8 mouse cellular contexts compared by ENCODE assay signal in the genomic region with DNA sequence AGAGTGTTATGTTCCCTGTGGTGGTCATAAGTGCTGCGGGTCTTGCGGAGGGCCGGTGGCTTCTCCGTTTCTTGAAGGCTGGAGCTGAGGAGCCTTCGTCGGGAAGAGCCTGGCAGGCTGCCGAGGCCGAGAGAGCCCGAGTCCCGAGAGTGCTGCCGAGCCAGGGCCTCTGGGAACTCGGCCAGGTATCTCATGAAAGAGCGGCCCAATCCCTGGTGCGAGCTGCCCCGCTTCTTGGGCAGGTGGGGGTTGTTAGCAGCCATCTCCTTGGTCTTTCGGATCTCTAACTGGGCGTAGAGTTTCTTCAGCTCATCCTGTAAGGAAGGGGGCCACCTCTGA. TPM values are rescaled to one million over a fixed set of nuclear protein-coding genes. Genes with fewer than 3 reads are reported as not detected.
DNase-seq lines count a peak whose midpoint lies in the region; ATAC-seq and TF ChIP-seq lines count a peak whose summit lies in the region.

No protein-coding gene starts in this region.

- H3K4me3 ChIP-seq in hindbrain, embryonic 10.5 days, result 0 out of 2 replicates have a peak overlapping the region, but pooled peaks have one; percentile 3
- no peak overlapping the region for H3K4me3 ChIP-seq in hindbrain, embryonic 11.5 days (ENCODE audit: low read depth, low read length)
- no peak overlapping the region for H3K4me3 ChIP-seq in embryonic facial prominence, embryonic 10.5 days
- H3K4me3 ChIP-seq in heart, embryonic 15.5 days, result peak overlapping the region; percentile 33
- H3K4me3 ChIP-seq in kidney, postnatal 0 days (replicated peaks; ENCODE audit: low read depth, low read length), result no peak overlapping the region; the same call in 1 of the 2 replicates
- H3K4me3 ChIP-seq in stomach, embryonic 16.5 days (replicated peaks; ENCODE audit: low read length), result peak overlapping the region; percentile 2; the same call in 1 of the 2 replicates

- H3K36me3 ChIP-seq in hindbrain, embryonic 10.5 days, result no peaks in the 10 kb centered on the region
- H3K36me3 ChIP-seq in hindbrain, embryonic 11.5 days (ENCODE audit: control insufficient read depth, insufficient read depth, low read length), result no peaks in the 10 kb centered on the region
- no peaks in the 10 kb centered on the region for H3K36me3 ChIP-seq in embryonic facial prominence, embryonic 10.5 days (replicated peaks)
- no peaks in the 10 kb centered on the region for H3K36me3 ChIP-seq in heart, embryonic 15.5 days
- no peaks in the 10 kb centered on the region for H3K36me3 ChIP-seq in kidney, postnatal 0 days (ENCODE audit: insufficient read depth, low read length)
- H3K36me3 ChIP-seq in stomach, embryonic 16.5 days (ENCODE audit: control insufficient read depth, insufficient read depth, low read length), result no peaks in the 10 kb centered on the region

- no peak for DNase-seq in hindbrain, embryonic 10.5 days (ENCODE audit: low spot score)
- no peak for DNase-seq in hindbrain, embryonic 11.5 days (ENCODE audit: low spot score)
- no peak for DNase-seq in embryonic facial prominence, embryonic 10.5 days (ENCODE audit: low spot score)
- DNase-seq in kidney, postnatal 0 days (ENCODE audit: low spot score), result peak; percentile 38
- DNase-seq in lung, postnatal 25 days (ENCODE audit: low spot score), result peak; percentile 67
- no peak for DNase-seq in thymus, adult 18-20 months

- no peak for ATAC-seq in hindbrain, embryonic 11.5 days (ENCODE audit: low FRiP score)
- no peak for ATAC-seq in heart, embryonic 15.5 days (replicated peaks; ENCODE audit: insufficient number of reproducible peaks, insufficient read depth, low FRiP score, low read depth)
- ATAC-seq in kidney, postnatal 0 days (replicated peaks; ENCODE audit: low FRiP score, low read depth), result no peak
- peak; percentile 42; the same call in 1 of the 2 replicates for ATAC-seq in stomach, embryonic 16.5 days (ENCODE audit: insufficient read depth, low FRiP score)

- H3K4me2 ChIP-seq in hindbrain, embryonic 11.5 days (replicated peaks; ENCODE audit: low read depth, low read length), result no peak overlapping the region
- H3K4me2 ChIP-seq in heart, embryonic 15.5 days, result peak overlapping the region; percentile 65
- H3K4me2 ChIP-seq in kidney, postnatal 0 days (ENCODE audit: low read length), result peak overlapping the region; percentile 41
- peak overlapping the region; percentile 34 for H3K4me2 ChIP-seq in stomach, embryonic 16.5 days (ENCODE audit: low read depth, low read length)

- WGBS in hindbrain, embryonic 10.5 days, result 42% methylated on average over 17 of the region's 17 CpGs
- WGBS in hindbrain, embryonic 11.5 days, result 47% methylated on average over 17 of the region's 17 CpGs
- 44% methylated on average over 17 of the region's 17 CpGs for WGBS in embryonic facial prominence, embryonic 10.5 days
- 14% methylated on average over 17 of the region's 17 CpGs for WGBS in heart, embryonic 15.5 days
- 43% methylated on average over 17 of the region's 17 CpGs for WGBS in kidney, postnatal 0 days
- WGBS in stomach, embryonic 16.5 days, result 27% methylated on average over 17 of the region's 17 CpGs

- H3K4me1 ChIP-seq in hindbrain, embryonic 10.5 days (replicated peaks), result peaks cover 43% of the 10 kb centered on the region
- H3K4me1 ChIP-seq in hindbrain, embryonic 11.5 days (replicated peaks; ENCODE audit: control insufficient read depth, insufficient read depth, low read length), result 0 out of 2 replicates have a peak, but pooled peaks cover 3% of the 10 kb centered on the region
- H3K4me1 ChIP-seq in embryonic facial prominence, embryonic 10.5 days, result peaks cover 56% of the 10 kb centered on the region
- H3K4me1 ChIP-seq in heart, embryonic 15.5 days (replicated peaks), result peaks cover 25% of the 10 kb centered on the region
- peaks cover 2% of the 10 kb centered on the region; the same call in 1 of the 2 replicates for H3K4me1 ChIP-seq in kidney, postnatal 0 days (replicated peaks; ENCODE audit: insufficient read depth, low read length)
- peaks cover 21% of the 10 kb centered on the region for H3K4me1 ChIP-seq in stomach, embryonic 16.5 days (ENCODE audit: control insufficient read depth, insufficient read depth, low read length)

- no peak overlapping the region for H3K9ac ChIP-seq in hindbrain, embryonic 11.5 days (ENCODE audit: low read depth, low read length)
- H3K9ac ChIP-seq in heart, embryonic 15.5 days, result peak overlapping the region; percentile 29
- H3K9ac ChIP-seq in kidney, postnatal 0 days (ENCODE audit: low read depth, low read length), result 0 out of 2 replicates have a peak overlapping the region, but pooled peaks have one; percentile 5
- H3K9ac ChIP-seq in stomach, embryonic 16.5 days (ENCODE audit: low read length), result peak overlapping the region; percentile 41; the same call in 1 of the 2 replicates

- no peak for TF ChIP-seq CTCF in kidney, postnatal 0 days (IDR thresholded peaks at IDR 0.05; ENCODE audit: low read depth)

- H3K27me3 ChIP-seq in hindbrain, embryonic 10.5 days (ENCODE audit: insufficient read depth, poor library complexity, severe bottlenecking), result peaks cover 48% of the 10 kb centered on the region
- no peaks in the 10 kb centered on the region; the same call in 1 of the 2 replicates for H3K27me3 ChIP-seq in hindbrain, embryonic 11.5 days (ENCODE audit: control insufficient read depth, insufficient read depth, low read length)
- H3K27me3 ChIP-seq in embryonic facial prominence, embryonic 10.5 days (replicated peaks; ENCODE audit: low read depth, poor library complexity, severe bottlenecking), result peaks cover 51% of the 10 kb centered on the region
- peaks cover 41% of the 10 kb centered on the region for H3K27me3 ChIP-seq in heart, embryonic 15.5 days
- no peaks in the 10 kb centered on the region for H3K27me3 ChIP-seq in kidney, postnatal 0 days (ENCODE audit: insufficient read depth, low read length)
- no peaks in the 10 kb centered on the region for H3K27me3 ChIP-seq in stomach, embryonic 16.5 days (ENCODE audit: control insufficient read depth, insufficient read depth, low read length)

- no peaks in the 10 kb centered on the region for H3K9me3 ChIP-seq in hindbrain, embryonic 10.5 days
- no peaks in the 10 kb centered on the region for H3K9me3 ChIP-seq in hindbrain, embryonic 11.5 days (ENCODE audit: control insufficient read depth, low read length)
- no peaks in the 10 kb centered on the region for H3K9me3 ChIP-seq in embryonic facial prominence, embryonic 10.5 days
- H3K9me3 ChIP-seq in heart, embryonic 15.5 days (replicated peaks), result no peaks in the 10 kb centered on the region
- no peaks in the 10 kb centered on the region for H3K9me3 ChIP-seq in kidney, postnatal 0 days (replicated peaks; ENCODE audit: low read length)
- H3K9me3 ChIP-seq in stomach, embryonic 16.5 days (replicated peaks; ENCODE audit: control insufficient read depth, low read length), result no peaks in the 10 kb centered on the region

- no peak overlapping the region for H3K27ac ChIP-seq in hindbrain, embryonic 10.5 days
- no peak overlapping the region for H3K27ac ChIP-seq in hindbrain, embryonic 11.5 days (ENCODE audit: low read depth, low read length)
- peak overlapping the region; percentile 19; the same call in 1 of the 2 replicates for H3K27ac ChIP-seq in embryonic facial prominence, embryonic 10.5 days (replicated peaks)
- H3K27ac ChIP-seq in heart, embryonic 15.5 days, result peak overlapping the region; percentile 68
- H3K27ac ChIP-seq in kidney, postnatal 0 days, result no peak overlapping the region
- peak overlapping the region; percentile 83 for H3K27ac ChIP-seq in stomach, embryonic 16.5 days (ENCODE audit: low read length)

RNA-seq across cellular contexts. Expression of gene Gpr179, which starts 12.9 kb away (rescaled TPM):
- 0.07 and 0.09 TPM in 2 replicates for polyA plus RNA-seq in hindbrain, embryonic 10.5 days (2016; fragmentation: Nextera tagmentation; extraction: Ambion mirVana)
- 0.46 TPM in 1 of 2 replicates, not detected in the other for polyA plus RNA-seq in hindbrain, embryonic 11.5 days (2014; fragmentation: Nextera tagmentation; extraction: Ambion mirVana)
- polyA plus RNA-seq in embryonic facial prominence, embryonic 10.5 days (2016; fragmentation: Nextera tagmentation; extraction: Ambion mirVana), result 0.05 and 0.07 TPM in 2 replicates
- 0.05 and 0.10 TPM in 2 replicates for polyA plus RNA-seq in heart, embryonic 15.5 days (2015; fragmentation: Nextera tagmentation; extraction: Ambion mirVana)
- 0.05 and 0.06 TPM in 2 replicates for polyA plus RNA-seq in kidney, postnatal 0 days (2015; fragmentation: Nextera tagmentation; extraction: Ambion mirVana)
- 0.25 and 0.36 TPM in 2 replicates for polyA plus RNA-seq in stomach, embryonic 16.5 days (2015; fragmentation: Nextera tagmentation; extraction: Ambion mirVana)

RNA-seq across cellular contexts. Expression of gene Socs7, which starts 23.4 kb away (rescaled TPM):
- 3.9 and 4.6 TPM in 2 replicates for polyA plus RNA-seq in hindbrain, embryonic 10.5 days (2016; fragmentation: Nextera tagmentation; extraction: Ambion mirVana)
- 3.6 and 3.8 TPM in 2 replicates for polyA plus RNA-seq in hindbrain, embryonic 11.5 days (2014; fragmentation: Nextera tagmentation; extraction: Ambion mirVana)
- polyA plus RNA-seq in embryonic facial prominence, embryonic 10.5 days (2016; fragmentation: Nextera tagmentation; extraction: Ambion mirVana), result 3.3 TPM in 2 replicates
- 3.0 and 3.5 TPM in 2 replicates for polyA plus RNA-seq in heart, embryonic 15.5 days (2015; fragmentation: Nextera tagmentation; extraction: Ambion mirVana)
- 2.4 and 2.6 TPM in 2 replicates for polyA plus RNA-seq in kidney, postnatal 0 days (2015; fragmentation: Nextera tagmentation; extraction: Ambion mirVana)
- 2.8 and 3.4 TPM in 2 replicates for polyA plus RNA-seq in stomach, embryonic 16.5 days (2015; fragmentation: Nextera tagmentation; extraction: Ambion mirVana)

RNA-seq across cellular contexts. Expression of gene Mrpl45, which starts 23.4 kb away (rescaled TPM):
- polyA plus RNA-seq in hindbrain, embryonic 10.5 days (2016; fragmentation: Nextera tagmentation; extraction: Ambion mirVana), result 50.8 and 63.5 TPM in 2 replicates
- 51.4 and 52.9 TPM in 2 replicates for polyA plus RNA-seq in hindbrain, embryonic 11.5 days (2014; fragmentation: Nextera tagmentation; extraction: Ambion mirVana)
- polyA plus RNA-seq in embryonic facial prominence, embryonic 10.5 days (2016; fragmentation: Nextera tagmentation; extraction: Ambion mirVana), result 65.7 and 67.0 TPM in 2 replicates
- polyA plus RNA-seq in heart, embryonic 15.5 days (2015; fragmentation: Nextera tagmentation; extraction: Ambion mirVana), result 53.4 and 54.4 TPM in 2 replicates
- polyA plus RNA-seq in kidney, postnatal 0 days (2015; fragmentation: Nextera tagmentation; extraction: Ambion mirVana), result 54.3 and 56.9 TPM in 2 replicates
- polyA plus RNA-seq in stomach, embryonic 16.5 days (2015; fragmentation: Nextera tagmentation; extraction: Ambion mirVana), result 38.5 and 38.6 TPM in 2 replicates

RNA-seq across cellular contexts. Expression of gene Npepps, which starts 58.5 kb away (rescaled TPM):
- polyA plus RNA-seq in hindbrain, embryonic 10.5 days (2016; fragmentation: Nextera tagmentation; extraction: Ambion mirVana), result 98.7 and 103 TPM in 2 replicates
- polyA plus RNA-seq in hindbrain, embryonic 11.5 days (2014; fragmentation: Nextera tagmentation; extraction: Ambion mirVana), result 93.6 and 108 TPM in 2 replicates
- 85.5 and 88.1 TPM in 2 replicates for polyA plus RNA-seq in embryonic facial prominence, embryonic 10.5 days (2016; fragmentation: Nextera tagmentation; extraction: Ambion mirVana)
- polyA plus RNA-seq in heart, embryonic 15.5 days (2015; fragmentation: Nextera tagmentation; extraction: Ambion mirVana), result 90.4 and 90.7 TPM in 2 replicates
- 46.5 TPM in 2 replicates for polyA plus RNA-seq in kidney, postnatal 0 days (2015; fragmentation: Nextera tagmentation; extraction: Ambion mirVana)
- 94.7 and 95.8 TPM in 2 replicates for polyA plus RNA-seq in stomach, embryonic 16.5 days (2015; fragmentation: Nextera tagmentation; extraction: Ambion mirVana)

Comparison
In these comparisons a context has a peak if more than half of its experiments do, and no peak if none do; other contexts are left out.
1. H3K4me3 ChIP-seq: peak in hindbrain, embryonic 10.5 days (single experiment), heart, embryonic 15.5 days (single experiment) and stomach, embryonic 16.5 days (single experiment); none in hindbrain, embryonic 11.5 days (single experiment), embryonic facial prominence, embryonic 10.5 days (single experiment) and kidney, postnatal 0 days (single experiment).
2. DNase-seq: peak in kidney, postnatal 0 days (single experiment) and lung, postnatal 25 days (single experiment); none in hindbrain, embryonic 10.5 days (single experiment), hindbrain, embryonic 11.5 days (single experiment), embryonic facial prominence, embryonic 10.5 days (single experiment) and thymus, adult 18-20 months (0 of 2).
3. H3K27ac ChIP-seq: peak in embryonic facial prominence, embryonic 10.5 days (single experiment), heart, embryonic 15.5 days (single experiment) and stomach, embryonic 16.5 days (single experiment); none in hindbrain, embryonic 10.5 days (single experiment), hindbrain, embryonic 11.5 days (single experiment) and kidney, postnatal 0 days (single experiment).